Mouse (Mus musculus) heart, embryonic 13.5 days (tissue): ENCODE measurements around the gene Plekha5. TPM values are rescaled to one million over a fixed set of nuclear protein-coding genes. Genes with fewer than 3 reads are reported as not detected.
"Not testable (repeated sequence)": the region's sequence is repeated elsewhere in the genome, so short reads cannot be mapped to it uniquely, and the experiment has no call there.

Source experiments
- ATAC-seq: fragments of 200-750 bp; cut with Nextera tagmentation; 2 replicates; pipeline ENCODE4 v1.8.0; 2017; ENCODE audit warnings: moderate TSS enrichment; ENCODE audit not compliant: insufficient number of reproducible peaks, low FRiP score, low TSS enrichment; ENCODE audit errors: extremely low read depth
- H3K27ac ChIP-seq: fragments of 300-500 bp; sonication (generic); replicated peaks from 2 replicates; pipeline ENCODE4 v1.5.1; 2015; ENCODE audit warnings: moderate library complexity, mild to moderate bottlenecking, inconsistent platforms
- H3K27me3 ChIP-seq: fragments of 300-500 bp; sonication (generic); replicated peaks from 2 replicates; pipeline ENCODE4 v1.6.1; 2015; ENCODE audit warnings: mild to moderate bottlenecking, inconsistent platforms
- H3K36me3 ChIP-seq: fragments of 300-500 bp; sonication (generic); 2 replicates; pipeline ENCODE4 v1.6.1; 2015; ENCODE audit warnings: mild to moderate bottlenecking, inconsistent platforms
- H3K4me1 ChIP-seq: fragments of 300-500 bp; sonication (generic); 2 replicates; pipeline ENCODE4 v1.6.1; 2015; ENCODE audit warnings: inconsistent platforms
- H3K4me2 ChIP-seq: fragments of 300-500 bp; sonication (generic); 2 replicates; pipeline ENCODE4 v1.6.1; 2015; ENCODE audit warnings: inconsistent platforms, mild to moderate bottlenecking, moderate library complexity
- H3K4me3 ChIP-seq: fragments of 300-500 bp; sonication (generic); 2 replicates; pipeline ENCODE4 v1.5.1; 2015; ENCODE audit warnings: moderate library complexity, mild to moderate bottlenecking, inconsistent platforms
- H3K9ac ChIP-seq: fragments of 300-500 bp; sonication (generic); 2 replicates; pipeline ENCODE4 v1.6.1; 2015; ENCODE audit warnings: inconsistent platforms, mild to moderate bottlenecking, moderate library complexity
- H3K9me3 ChIP-seq: fragments of 300-500 bp; sonication (generic); 2 replicates; pipeline ENCODE4 v1.6.1; 2016; ENCODE audit warnings: inconsistent platforms
- WGBS: fragments of 180-500 bp; shearing (Covaris S2); methylation state at CpG from one replicate; pipeline ENCODE4 v1.1.7; 2015; ENCODE audit warnings: mixed read lengths; 5-methylcytosine and 5-hydroxymethylcytosine counted together
- polyA plus RNA-seq: library from polyadenylated mRNA; unstranded; fragments of >200 nt; fragmentation: Nextera tagmentation; extraction: Ambion mirVana; gene quantifications from 2 replicates; pipeline ENCODE4 v1.2.1, GENCODE M21; 2015

The Plekha5 gene
- polyA plus RNA-seq, 1 experiment from 2014 or later: 18.7 TPM

- peaks cover 20% of the 10 kb centered on the region for H3K36me3 ChIP-seq
- peaks cover 4% of the 10 kb centered on the region for H3K4me1 ChIP-seq
- H3K27ac ChIP-seq: no peak overlapping the region
- no peak for ATAC-seq
- no peaks in the 10 kb centered on the region for H3K27me3 ChIP-seq
- 78% methylated on average over 9 of the region's 9 CpGs for WGBS
- no peak overlapping the region for H3K9ac ChIP-seq
- H3K9me3 ChIP-seq: no peaks in the 10 kb centered on the region
- no peak overlapping the region for H3K4me2 ChIP-seq
- no peak overlapping the region for H3K4me3 ChIP-seq
Measured at GRCm38 (mm10) chr6:140561151-140561916, 137.5 kb downstream of the Plekha5 start.

GRCm38 (mm10) chr6:140561917-140562590 is 138.2 kb downstream of the Plekha5 start:
- no peak overlapping the region for H3K4me2 ChIP-seq
- H3K27ac ChIP-seq: no peak overlapping the region
- no peak overlapping the region for H3K4me3 ChIP-seq
- H3K36me3 ChIP-seq: peaks cover 20% of the 10 kb centered on the region
- H3K27me3 ChIP-seq: no peaks in the 10 kb centered on the region
- no peak for ATAC-seq
- WGBS: 76% methylated on average over 9 of the region's 9 CpGs
- H3K4me1 ChIP-seq: peaks cover 4% of the 10 kb centered on the region
- no peak overlapping the region for H3K9ac ChIP-seq
- H3K9me3 ChIP-seq: no peaks in the 10 kb centered on the region

- H3K27me3 ChIP-seq: no peaks in the 10 kb centered on the region
- peaks cover 9% of the 10 kb centered on the region for H3K4me1 ChIP-seq
- 89% methylated on average over 2 of the region's 2 CpGs for WGBS
- H3K4me3 ChIP-seq: no peak overlapping the region
- H3K4me2 ChIP-seq: no peak overlapping the region
- no peak for ATAC-seq
- H3K27ac ChIP-seq: 0 out of 2 replicates have a peak overlapping the region, but pooled peaks have one; percentile 4
- no peaks in the 10 kb centered on the region for H3K9me3 ChIP-seq
- no peak overlapping the region for H3K9ac ChIP-seq
- peaks cover 38% of the 10 kb centered on the region for H3K36me3 ChIP-seq
Measured at GRCm38 (mm10) chr6:140567199-140567598, 143.3 kb downstream of the Plekha5 start.

- 0 out of 2 replicates have a peak overlapping the region, but pooled peaks have one; percentile 4 for H3K27ac ChIP-seq
- no peak for ATAC-seq
- H3K36me3 ChIP-seq: peaks cover 45% of the 10 kb centered on the region
- peaks cover 9% of the 10 kb centered on the region for H3K4me1 ChIP-seq
- no peaks in the 10 kb centered on the region for H3K9me3 ChIP-seq
- H3K4me2 ChIP-seq: no peak overlapping the region
- H3K4me3 ChIP-seq: no peak overlapping the region
- no peak overlapping the region for H3K9ac ChIP-seq
- no peaks in the 10 kb centered on the region for H3K27me3 ChIP-seq
- WGBS: 60% methylated on average over 2 of the region's 2 CpGs
Measured at GRCm38 (mm10) chr6:140567897-140568296, 144.0 kb downstream of the Plekha5 start.

- Histone ChIP-seq H3K4me3 (no peak overlapping the region), H3K9ac (no peak overlapping the region), H3K4me2 (no peak overlapping the region), H3K36me3 (peaks cover 57% of the 10 kb centered on the region), H3K4me1 (peaks cover 9% of the 10 kb centered on the region), H3K27ac (no peak overlapping the region), H3K9me3 (no peaks in the 10 kb centered on the region), H3K27me3 (no peaks in the 10 kb centered on the region)
- no peak for ATAC-seq
- 42% methylated on average over 11 of the region's 11 CpGs for WGBS
Measured at GRCm38 (mm10) chr6:140570152-140570551, 146.3 kb downstream of the Plekha5 start.

GRCm38 (mm10) chr6:140574943-140575342 is 151.1 kb downstream of the Plekha5 start:
- Histone ChIP-seq H3K36me3 (peaks cover 82% of the 10 kb centered on the region), H3K4me2 (no peak overlapping the region), H3K27ac (no peak overlapping the region), H3K4me3 (no peak overlapping the region), H3K27me3 (no peaks in the 10 kb centered on the region), H3K9ac (no peak overlapping the region), H3K9me3 (0 out of 2 replicates have a peak, but pooled peaks cover 4% of the 10 kb centered on the region), H3K4me1 (peaks cover 10% of the 10 kb centered on the region)
- no peak for ATAC-seq
- WGBS: 89% methylated on average over 3 of the region's 3 CpGs

- no peak for ATAC-seq
- 0 out of 2 replicates have a peak, but pooled peaks cover 4% of the 10 kb centered on the region for H3K9me3 ChIP-seq
- no peak overlapping the region for H3K4me2 ChIP-seq
- H3K4me1 ChIP-seq: peaks cover 5% of the 10 kb centered on the region
- H3K9ac ChIP-seq: no peak overlapping the region
- H3K36me3 ChIP-seq: peaks cover 78% of the 10 kb centered on the region
- H3K27ac ChIP-seq: no peak overlapping the region
- H3K4me3 ChIP-seq: no peak overlapping the region
- WGBS: 82% methylated on average over 8 of the region's 8 CpGs
- H3K27me3 ChIP-seq: no peaks in the 10 kb centered on the region
Measured at GRCm38 (mm10) chr6:140576133-140576532, 152.3 kb downstream of the Plekha5 start.

GRCm38 (mm10) chr6:140576961-140577821 is 153.3 kb downstream of the Plekha5 start:
- no peak overlapping the region for H3K4me3 ChIP-seq
- H3K27ac ChIP-seq: no peak overlapping the region
- 45% methylated on average over 18 of the region's 18 CpGs for WGBS
- H3K4me1 ChIP-seq: peaks cover 5% of the 10 kb centered on the region
- H3K9me3 ChIP-seq: 0 out of 2 replicates have a peak, but pooled peaks cover 4% of the 10 kb centered on the region
- no peak overlapping the region for H3K9ac ChIP-seq
- no peaks in the 10 kb centered on the region for H3K27me3 ChIP-seq
- no peak for ATAC-seq
- H3K4me2 ChIP-seq: no peak overlapping the region
- H3K36me3 ChIP-seq: peaks cover 72% of the 10 kb centered on the region

- WGBS: 91% methylated on average over 4 of the region's 4 CpGs
- no peaks in the 10 kb centered on the region for H3K27me3 ChIP-seq
- peaks cover 70% of the 10 kb centered on the region for H3K36me3 ChIP-seq
- H3K4me1 ChIP-seq: peaks cover 5% of the 10 kb centered on the region
- H3K9ac ChIP-seq: no peak overlapping the region
- H3K27ac ChIP-seq: no peak overlapping the region
- H3K4me2 ChIP-seq: no peak overlapping the region
- H3K9me3 ChIP-seq: 0 out of 2 replicates have a peak, but pooled peaks cover 4% of the 10 kb centered on the region
- no peak for ATAC-seq
- H3K4me3 ChIP-seq: no peak overlapping the region
Measured at GRCm38 (mm10) chr6:140577822-140578170, 153.9 kb downstream of the Plekha5 start.

GRCm38 (mm10) chr6:140578985-140579384 is 155.1 kb downstream of the Plekha5 start:
- H3K9me3 ChIP-seq, H3K27ac ChIP-seq, H3K4me1 ChIP-seq, H3K9ac ChIP-seq, H3K4me2 ChIP-seq, H3K4me3 ChIP-seq, ATAC-seq, H3K27me3 ChIP-seq: not testable (repeated sequence)
- peaks cover 68% of the 10 kb centered on the region for H3K36me3 ChIP-seq

- H3K36me3 ChIP-seq: peaks cover 61% of the 10 kb centered on the region
- H3K27me3 ChIP-seq: no peaks in the 10 kb centered on the region
- H3K27ac ChIP-seq: no peak overlapping the region
- peaks cover 5% of the 10 kb centered on the region for H3K4me1 ChIP-seq
- no peak overlapping the region for H3K4me2 ChIP-seq
- 0 out of 2 replicates have a peak, but pooled peaks cover 4% of the 10 kb centered on the region for H3K9me3 ChIP-seq
- no peak for ATAC-seq
- H3K9ac ChIP-seq: no peak overlapping the region
- 66% methylated on average over 4 of the region's 4 CpGs for WGBS
- no peak overlapping the region for H3K4me3 ChIP-seq
Measured at GRCm38 (mm10) chr6:140580170-140580569, 156.3 kb downstream of the Plekha5 start.
